Mouse (Mus musculus) cerebellum, postnatal 10 days (tissue): Measurements from ENCODE around the gene Lin7c.
A peak's percentile ranks its signal among the peaks of the same experiment; 100 is the strongest.
"Not testable (repeated sequence)": the region's sequence is repeated elsewhere in the genome, so short reads cannot be mapped to it uniquely, and the experiment has no call there.

Experiments used
- DNase-seq, 2 experiments: peaks; one replicate each; pipeline ENCODE4 v3.0.0; 2021; ENCODE audit warnings: mixed read lengths in 2 of 2

The Lin7c gene

DNA sequence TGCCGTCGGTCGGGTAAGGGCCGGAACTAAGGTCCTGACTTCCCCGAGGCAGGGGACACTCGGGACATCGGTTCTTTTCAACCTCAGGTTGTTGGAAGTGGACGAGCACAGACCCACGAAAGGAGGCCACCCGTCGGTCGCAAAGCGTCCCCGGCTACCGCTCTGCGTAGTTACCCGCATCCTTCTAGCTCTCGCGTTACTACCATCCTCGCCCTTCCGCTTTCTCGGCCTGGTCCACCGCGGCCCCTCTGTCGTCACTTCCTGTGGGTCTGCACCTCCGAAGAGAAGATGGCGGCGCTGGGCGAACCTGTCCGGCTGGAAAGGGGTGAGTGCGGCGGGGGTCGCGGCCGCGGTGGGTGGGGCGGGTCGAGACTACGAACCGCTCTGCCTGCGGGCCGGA is at the start of gene Lin7c:
Lin7c (plus strand) TSS at position 257 of the 400 bp plus-strand sequence.
- DNase-seq = peak; percentile 97

DNA sequence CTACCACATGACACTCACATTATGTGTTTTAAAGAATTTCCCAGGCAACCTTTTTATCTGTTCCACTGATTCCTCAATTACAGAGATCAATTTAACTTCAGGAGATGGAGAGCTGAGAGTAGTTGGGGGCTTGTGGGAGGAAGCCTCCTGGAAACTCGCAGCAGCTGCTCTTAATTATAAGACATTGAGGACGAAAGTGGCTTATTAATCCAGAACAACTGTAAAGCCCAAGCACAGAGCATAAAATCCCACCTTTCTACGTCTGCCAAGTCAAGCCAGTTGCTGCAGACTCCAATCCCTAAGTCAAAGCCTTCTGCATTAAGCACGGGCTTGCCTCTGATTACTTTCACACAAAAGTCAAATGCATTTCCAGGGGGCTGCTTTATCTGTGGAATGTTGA is 44.3 kb upstream of the Lin7c start:
- DNase-seq = no peak

DNA sequence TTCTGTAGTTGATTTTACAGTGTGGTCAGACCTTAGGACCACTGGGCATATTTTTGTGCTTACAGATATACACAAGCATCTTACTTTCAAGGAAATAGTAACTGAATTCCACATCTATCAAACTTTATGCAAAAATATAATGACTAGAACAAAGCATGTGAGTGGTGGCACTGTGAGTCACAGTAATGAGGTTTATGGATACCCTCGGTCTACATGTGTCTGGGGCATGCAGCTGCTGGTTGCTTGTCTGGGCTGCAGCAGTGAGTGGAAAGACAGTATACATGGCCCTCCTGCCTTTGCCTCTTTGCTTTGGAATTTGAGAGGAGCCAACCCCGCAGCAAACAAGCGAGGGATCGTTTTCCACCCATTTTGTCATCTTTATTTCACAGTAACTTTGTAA is 42.3 kb upstream of the Lin7c start:
- no peak for DNase-seq

DNA sequence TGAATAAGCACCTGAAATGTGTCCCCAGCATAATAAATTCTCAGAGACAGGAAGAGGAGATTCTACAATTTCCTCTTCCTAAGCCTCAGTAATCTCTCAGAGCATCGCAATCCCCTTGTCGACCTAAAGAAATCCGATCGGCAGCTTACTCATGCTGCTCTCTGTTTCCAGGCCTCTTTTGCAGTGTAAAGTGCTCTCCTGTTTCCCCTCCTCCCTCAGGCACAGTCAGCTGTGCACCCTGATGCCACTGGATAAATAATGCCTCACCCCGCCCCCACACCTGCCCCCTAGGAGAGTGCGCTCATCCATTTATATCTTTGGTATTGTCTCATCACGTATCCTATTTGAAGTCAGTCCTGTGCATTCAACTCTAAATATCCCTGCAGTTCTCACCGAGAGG is 41.9 kb upstream of the Lin7c start:
- DNase-seq = peak; percentile 2 to 3

DNA sequence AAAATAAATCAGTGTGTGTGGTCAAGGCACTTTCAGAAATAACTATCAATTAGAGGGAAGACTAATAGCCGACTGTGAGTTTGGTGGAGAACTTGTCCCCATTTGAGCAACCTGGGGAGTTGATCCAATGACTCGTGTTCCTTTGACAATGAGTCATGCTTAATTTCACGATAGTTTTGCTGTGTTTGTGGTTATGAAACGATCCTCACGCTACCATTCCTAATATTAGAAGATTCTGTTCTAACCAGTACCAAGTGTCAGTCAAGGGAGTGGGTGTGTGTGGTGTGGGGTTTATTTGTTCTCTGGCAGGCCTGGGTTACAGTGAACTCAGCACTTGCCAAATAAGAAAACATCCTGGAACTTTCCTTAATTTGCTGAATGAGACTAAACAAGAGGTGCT is 35.1 kb upstream of the Lin7c start:
- no peak for DNase-seq

DNA sequence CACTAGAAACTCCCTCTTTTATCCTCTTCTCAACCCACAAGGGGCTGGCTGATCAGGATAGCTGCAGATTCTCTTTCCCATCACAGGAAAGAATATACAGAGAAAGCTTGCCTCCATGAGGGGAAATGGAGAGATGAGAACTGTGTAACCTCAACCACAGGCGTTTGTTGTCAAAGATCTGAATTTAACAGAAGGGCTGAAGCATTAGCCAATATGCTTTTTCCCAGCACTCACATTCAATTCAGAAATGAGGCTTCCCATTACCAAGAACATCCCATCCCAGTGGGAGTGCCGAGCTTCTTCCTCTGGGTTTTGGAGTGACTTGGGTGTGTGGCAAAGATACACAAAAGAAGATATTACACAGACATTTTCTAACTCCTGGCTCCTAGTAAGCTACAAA is 31.0 kb upstream of the Lin7c start:
- DNase-seq = no peak

DNA sequence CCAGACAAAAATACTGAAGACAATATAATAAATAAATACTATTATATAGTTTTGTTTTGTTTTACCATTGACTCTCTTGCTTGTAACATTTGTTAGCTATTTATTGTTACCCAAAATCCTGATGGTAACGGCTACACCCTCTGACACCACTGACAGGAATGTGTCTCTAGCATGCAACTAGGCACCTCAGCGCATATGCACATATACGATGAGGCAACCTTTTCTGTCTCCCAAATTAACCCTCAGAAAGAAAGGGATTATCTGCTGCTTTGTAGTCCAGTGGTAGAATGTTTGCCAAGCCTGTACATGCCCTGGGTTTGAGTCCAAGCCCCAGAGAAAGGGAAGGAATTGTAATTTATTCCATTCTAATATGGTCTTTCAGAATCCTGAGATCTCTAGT is 29.8 kb upstream of the Lin7c start:
- DNase-seq = no peak

DNA sequence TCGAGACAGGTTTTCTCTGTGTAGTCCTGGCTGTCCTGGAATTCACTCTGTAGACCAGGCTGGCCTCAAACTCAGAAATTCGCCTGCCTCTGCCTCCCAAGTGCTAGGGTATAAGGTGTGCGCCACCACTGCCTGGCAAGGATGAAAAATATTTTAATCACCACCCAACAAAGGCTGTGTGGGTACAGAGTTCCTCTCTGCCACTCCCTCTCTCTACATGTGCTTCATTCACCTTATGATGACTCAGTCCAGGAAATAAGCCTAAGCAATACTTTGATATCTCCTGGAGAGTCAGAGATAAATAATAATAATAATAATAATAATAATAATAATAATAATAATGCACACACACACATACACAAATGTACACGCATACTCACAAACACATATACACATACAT is 11.2 kb upstream of the Lin7c start:
- not testable (repeated sequence) for DNase-seq

DNA sequence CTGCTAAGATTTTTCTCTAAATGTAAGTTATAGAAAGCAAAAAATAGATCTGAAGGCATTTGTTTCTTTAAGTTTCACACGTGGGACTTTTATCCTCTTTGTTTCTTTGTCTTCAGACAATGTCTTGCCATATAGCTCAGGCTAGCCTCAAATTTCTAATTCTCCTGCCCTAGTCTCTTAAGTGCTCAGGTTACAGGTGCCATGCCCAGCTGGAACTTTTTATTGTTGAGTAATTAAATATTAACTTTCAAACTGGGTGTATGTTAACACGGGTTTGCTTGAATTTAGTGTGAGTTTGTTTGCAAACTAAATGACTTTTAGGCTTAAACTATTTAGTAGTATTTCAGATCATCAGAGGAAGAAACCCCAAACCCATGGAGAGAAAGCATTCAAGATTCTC is 9.5 kb upstream of the Lin7c start:
- no peak for DNase-seq

DNA sequence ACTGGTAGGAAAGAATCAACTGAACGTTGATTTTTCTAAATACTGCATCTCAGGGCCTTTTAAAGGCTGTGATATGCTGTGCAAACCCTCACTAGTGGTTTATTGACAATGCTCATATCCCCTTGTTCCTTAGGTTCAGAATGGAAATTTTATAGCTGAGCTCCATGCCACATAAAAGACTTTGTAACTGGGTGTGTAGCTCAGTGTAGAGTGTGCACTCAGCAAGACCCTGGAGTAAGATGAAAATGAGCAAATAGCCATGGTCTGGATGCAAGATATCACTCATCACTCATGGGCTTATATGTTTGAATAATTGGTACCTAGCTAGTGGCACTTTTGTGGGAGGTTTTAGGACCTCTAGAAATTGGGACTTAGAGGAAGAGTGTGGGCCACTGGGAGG is 9.0 kb upstream of the Lin7c start:
- no peak for DNase-seq

DNA sequence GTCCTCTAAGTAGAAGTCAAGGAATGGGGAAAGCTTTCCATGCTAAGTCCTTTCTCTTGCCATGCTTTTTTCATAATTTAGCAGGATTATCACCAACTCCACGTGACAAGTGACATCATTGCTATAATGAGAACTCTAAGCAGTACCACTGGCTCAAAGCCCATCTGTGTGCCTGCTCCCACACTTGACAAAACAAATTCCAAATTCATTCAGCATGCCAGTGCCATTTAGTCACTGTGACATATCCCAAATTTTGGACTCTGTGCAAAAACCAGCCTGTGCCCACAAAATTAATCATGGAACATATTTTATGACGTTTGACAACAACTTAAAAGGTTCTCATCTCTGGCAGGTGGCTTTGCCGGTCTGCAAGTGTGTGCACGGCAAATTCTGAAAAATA is 6.5 kb upstream of the Lin7c start:
- peak; percentile 74 to 82 for DNase-seq

DNA sequence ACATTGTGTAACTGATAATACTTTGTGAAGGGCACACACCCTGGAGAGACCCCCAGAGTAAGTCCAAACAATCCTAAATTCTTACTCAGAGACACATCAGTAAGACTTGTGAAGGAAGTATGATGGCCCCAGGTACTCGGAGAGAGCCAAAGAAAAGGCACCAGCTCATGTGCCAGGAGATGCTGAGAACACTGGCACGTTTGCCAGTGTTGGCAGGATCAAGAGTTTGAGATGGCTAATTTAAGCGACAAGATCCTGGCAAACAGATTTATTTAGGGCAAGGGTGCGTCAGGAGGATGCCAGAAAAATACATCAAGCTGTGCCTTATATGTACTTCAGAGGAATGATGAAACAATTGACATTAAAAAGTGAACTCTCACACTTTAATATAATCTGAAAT is 6.1 kb upstream of the Lin7c start:
- DNase-seq = peak; percentile 83 to 86

DNA sequence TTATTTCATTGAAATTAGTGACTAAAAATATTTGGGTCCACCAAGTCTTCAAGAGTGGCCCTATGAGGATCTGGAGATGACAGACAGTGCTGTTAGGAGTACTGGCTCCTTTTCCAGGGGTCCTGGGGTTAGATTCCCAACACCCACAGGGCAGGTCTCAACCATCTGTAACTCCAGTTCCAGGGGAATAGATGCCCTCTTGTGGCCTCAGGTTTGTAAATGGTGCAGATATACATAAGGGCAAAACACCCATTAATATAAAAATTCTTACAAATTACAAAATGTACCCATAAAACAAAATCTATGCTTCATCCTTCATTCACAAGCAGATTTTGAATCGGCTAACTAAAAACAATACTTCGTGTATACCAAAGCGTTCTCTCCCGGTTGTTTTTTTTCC is 585 bp upstream of the Lin7c start:
- DNase-seq = peak; percentile 17 to 43

DNA sequence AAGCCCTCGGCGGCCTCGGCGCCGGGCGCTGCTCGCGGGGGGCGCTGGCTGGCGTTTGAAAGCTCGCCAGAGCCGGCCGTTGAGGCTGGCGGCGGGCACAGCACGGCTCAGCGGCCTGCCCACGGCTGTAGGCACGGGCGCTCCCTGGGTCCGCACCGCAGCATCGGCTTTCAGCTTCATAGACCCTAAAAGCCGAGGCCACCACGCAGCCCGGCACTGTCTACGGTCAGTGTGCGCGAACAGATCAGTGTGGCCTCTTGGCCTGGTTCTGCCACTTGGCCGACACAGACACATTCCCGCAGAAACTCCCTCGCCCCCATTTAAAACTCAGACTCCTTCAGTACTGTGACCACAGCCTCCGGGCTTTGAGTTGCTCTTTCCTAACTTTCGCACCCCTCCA is 378 bp downstream of the Lin7c start:
- DNase-seq = no peak

DNA sequence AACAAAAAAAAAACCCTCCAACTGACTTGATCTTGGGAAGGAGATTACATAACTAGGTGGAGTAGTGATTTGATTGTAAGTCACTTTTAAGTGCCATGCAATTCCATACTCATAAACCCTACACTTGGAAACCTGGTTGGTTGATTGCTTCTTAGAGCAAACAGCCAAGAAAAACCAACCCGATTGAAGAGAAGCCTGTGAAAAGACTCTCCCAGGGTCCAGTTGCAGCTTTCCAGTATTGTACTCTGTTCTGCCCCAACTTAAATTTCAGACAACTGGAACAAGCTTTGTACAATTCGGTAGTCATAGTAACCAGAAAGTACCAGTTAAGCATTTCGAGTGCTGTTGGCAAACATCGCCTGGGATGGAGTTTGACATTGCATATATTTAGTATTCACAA is 818 bp downstream of the Lin7c start:
- DNase-seq = no peak

DNA sequence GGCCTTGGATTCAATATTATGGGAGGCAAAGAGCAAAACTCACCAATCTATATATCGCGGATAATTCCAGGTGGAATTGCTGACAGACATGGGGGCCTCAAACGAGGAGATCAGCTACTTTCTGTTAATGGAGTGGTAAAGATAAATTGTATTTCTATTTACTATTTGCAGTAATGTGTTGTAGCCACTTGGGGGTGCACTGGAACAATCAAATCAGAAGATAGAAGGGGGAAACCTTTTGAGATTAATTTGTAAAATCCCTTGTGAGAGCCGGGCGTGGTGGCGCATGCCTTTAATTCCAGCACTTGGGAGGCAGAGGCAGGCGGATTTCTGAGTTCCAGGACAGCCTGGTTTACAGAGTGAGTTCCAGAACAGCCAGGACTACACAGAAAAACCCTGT is 5.7 kb downstream of the Lin7c start:
- DNase-seq = peak; percentile 24 to 25

DNA sequence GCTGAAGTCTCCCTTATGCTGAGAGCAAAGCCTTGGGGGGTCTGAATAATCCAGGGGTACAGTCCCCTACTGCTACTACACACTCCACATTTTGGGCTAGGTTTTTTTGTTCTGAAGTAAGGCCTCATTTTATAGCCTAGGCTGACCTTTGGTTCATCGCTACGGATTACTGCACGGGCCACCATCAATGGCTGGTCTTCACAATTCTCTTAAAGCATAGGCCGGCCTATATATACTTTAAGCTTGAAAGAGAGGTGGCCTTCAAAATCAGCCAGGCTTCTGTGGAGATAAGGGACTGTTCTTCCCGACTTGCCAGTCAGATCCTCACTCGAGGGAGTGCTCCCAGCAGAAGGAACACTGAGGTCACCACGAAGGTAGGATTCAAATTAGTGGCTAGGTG is 12.2 kb downstream of the Lin7c start:
- DNase-seq = no peak

DNA sequence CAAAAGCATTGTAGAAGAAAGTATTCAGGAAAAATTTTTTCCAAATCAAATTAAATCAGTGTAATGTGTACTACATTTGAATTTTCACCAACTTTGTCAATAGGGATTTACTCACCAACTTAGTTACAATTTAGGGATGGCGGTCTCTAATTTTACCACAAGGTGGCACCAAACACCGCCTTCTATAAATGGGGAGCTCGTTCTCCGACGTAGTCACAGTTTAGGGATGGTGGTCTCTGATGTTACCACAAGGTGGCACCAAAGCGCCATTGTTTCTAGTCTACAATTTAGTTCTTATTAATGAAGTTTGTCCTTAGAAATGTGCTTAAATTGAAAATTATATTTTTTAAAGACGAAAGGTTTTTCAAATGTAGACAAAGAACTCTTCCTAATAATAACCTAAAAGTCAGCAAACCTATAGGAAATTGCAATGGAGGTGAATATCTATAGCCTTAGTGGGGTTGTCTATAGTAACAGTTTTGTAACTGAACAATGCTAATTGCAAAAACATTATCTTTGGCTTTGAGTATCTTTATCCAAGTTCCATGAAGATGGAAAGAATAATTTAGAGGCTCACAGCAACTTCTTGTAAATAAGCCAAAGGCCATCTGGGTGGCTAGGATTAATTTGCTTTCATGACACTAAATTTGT is 13.6 kb downstream of the Lin7c start:
- DNase-seq = peak; percentile 93 to 94

DNA sequence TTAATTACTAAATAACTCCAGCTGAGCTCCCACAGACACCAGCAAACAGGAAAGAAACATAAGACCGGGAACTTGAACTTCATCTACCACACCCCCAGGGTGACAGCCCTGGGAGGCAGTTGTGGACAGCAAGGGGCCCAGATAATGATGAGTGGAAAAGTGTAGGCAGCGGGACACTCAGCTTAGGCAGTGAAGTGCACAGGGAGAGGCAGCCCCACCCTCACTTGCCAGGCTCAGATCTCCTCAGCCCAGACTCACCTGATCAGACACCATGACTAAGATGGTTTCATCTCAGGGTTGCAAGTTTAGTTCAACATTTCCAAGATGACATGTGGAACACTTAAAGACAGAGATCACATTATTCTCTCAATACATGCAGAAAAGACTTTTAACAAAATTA is 18.5 kb downstream of the Lin7c start:
- DNase-seq = no peak

DNA sequence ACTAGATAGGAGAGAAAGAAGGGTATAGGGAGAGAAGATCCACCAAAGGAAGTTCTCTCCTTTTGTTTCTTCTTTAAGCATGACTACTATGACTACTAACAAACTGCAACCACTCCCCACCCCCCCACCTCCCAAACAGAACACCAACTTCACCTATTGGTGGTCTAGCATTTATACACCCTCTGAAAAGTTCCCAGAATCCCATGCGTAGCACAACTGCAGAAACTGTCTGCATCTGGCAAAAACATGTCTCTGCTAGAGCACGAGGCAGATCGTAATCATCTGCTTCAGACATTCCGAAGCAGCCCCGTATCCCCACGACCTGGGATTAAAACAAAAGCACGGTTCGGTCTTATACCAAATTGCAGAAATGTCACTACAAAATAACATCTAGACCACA is 21.6 kb downstream of the Lin7c start:
- DNase-seq = no peak

DNA sequence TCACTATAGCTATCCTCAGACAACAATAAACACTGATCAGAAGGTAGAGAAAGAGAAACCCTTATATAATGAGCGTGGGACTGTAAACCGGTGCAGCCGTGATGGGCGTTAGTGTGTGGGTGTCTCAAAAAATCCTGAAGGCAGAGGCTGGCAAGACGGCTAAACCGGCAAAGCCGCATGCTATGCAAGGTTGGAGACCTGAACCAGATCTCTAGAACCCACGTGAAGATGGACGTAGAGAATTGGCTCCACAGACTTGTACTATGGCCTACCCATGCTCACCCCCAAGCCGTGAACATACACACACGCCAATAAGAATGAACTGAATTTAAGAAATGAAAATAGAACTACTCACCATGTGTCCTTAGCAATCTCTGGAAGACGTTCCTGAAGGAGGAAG is 22.1 kb downstream of the Lin7c start:
- no peak for DNase-seq

DNA sequence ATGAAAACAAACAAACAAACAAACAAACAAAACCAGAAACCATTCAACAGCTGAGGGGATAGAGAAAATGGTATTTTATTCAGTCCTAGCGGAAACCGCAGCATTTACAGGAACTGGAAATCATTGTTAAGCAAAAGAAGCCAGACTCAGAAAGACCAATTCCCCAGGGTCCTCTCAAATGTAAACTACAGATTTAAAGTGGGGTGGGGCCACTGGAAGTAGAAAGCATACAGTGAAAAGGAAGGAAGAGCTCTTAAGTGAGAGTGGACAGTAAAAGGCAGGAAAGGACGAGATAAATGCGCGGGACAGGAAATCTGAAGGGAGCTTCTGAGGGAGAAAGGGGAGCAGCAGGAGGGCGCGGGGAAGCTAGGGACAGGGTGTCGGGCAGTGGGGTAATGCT is 22.6 kb downstream of the Lin7c start:
- DNase-seq = no peak

DNA sequence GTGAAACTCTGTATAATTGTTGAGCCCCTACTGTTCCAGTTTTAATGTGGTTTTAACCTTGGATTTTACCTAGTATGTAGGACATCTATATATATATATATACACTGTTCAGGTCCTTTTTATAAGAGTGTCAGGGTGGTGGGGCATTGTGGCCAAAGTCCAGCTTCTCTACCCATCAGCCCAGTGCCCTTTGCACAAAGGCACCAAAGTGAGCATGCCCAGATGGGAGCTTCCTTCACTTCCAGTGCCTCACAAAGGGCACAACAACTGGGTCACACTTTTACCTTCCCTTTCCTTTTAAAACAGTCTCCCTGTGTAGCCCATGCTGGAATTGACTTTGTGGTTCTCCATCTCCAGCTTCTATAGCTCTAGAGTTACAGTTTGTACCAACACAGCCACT is 23.9 kb downstream of the Lin7c start:
- DNase-seq = no peak

DNA sequence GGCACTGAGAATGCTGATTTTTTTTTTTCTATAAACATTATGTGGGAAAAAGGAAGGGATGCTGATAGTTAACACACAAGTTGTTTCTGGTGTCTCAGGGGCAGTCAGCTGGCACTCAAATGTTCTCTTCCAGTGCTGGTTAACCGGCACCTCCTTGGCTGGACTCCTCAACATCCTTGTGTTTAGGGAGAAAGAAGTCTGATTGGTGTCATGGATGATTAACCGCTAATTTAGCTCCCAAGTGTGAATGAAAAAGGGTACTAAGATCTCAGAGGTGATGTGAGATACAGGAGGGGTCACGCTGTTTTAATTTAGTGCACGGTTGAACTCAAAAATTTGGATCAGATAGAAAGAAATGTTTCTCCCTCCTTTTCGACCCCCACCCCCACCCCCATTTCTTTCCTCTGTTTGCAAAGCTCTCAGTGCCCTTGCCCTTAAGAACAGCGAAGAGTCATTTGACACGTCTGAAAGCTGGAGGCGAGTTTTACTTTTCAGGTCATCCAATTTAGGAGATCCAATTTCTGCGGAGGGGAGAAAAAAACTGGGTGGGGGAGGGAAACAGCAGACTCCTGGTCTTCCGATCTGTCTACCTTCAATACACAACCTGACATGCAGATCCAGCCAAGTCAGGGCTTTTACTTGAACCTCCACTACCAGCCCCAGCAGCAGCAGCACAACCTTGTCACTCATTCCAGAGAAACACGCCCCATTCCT is 26.3 kb downstream of the Lin7c start:
- no peak for DNase-seq
